Mouse (Mus musculus): ENCODE data around the gene Mia2. TPM values are rescaled to one million over a fixed set of nuclear protein-coding genes. Genes with fewer than 3 reads are reported as not detected.

Mia2 gene
- total RNA-seq, 2 experiments from 2014 or later, result 62.8 to 65.1 TPM

DNA sequence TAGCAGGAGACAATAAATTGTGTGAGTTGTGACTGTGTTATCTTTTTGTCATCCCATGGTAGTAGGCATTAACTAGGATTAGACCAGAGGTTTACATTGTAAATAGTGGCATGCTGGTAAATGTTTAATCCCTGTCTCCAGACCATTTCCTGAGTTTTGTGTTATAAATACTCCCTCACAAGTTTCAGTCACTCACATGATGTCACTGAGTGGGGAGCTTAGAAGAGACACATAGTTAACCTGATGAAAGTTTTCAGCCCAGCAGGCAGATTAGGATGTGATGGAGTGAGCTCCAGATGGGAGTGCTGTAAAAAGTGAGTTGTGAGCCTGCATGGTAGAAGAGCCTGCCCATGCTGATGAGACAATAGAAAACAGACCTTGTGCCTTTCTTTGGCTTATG is 49.5 kb downstream of the Mia2 start:
- no peak for DNase-seq
- intact Hi-C loops (cut with DNase I), result no loop called here

DNA sequence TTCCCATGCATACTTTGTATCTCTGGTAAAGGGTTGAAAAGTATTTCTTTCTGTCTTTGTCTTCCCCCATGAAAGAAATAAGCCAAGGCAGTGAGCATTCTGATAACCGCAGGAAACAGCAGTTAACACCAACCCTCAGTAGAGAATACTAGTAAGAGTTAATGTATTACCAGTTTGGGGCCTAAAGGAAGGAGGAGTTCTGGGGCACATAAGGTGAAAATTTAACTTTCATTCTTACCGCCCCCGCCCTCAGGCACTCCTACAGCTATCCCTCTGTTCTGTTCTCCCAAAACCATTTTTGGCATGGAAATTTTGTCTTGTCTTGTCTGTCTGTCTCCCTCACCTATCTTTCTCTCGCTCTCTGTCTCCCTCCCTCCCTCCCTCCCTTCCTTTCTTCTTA is 54.1 kb downstream of the Mia2 start:
- no peak for DNase-seq
- intact Hi-C loops (cut with DNase I), result no loop called here

DNA sequence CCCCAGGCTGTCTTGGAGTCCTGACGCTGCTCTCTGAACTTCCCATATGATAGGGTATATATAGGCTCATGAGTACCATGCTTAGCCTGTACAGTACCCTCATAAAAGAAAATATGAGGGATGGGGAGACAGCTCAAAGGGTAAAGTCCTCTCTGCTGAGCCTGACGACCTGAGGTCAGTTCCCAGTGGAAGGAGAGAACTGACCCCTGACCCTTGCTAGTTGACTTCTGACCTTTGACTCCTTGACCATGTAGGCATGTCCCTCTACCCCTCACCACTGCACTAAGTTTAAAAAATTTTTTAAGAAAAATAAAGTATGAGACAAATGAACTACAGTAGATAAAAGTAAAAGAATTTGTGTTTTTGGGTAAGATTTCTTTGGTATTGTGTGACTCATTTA is 65.5 kb downstream of the Mia2 start:
- intact Hi-C loops (cut with DNase I), result no loop called here
- DNase-seq, result no peak

DNA sequence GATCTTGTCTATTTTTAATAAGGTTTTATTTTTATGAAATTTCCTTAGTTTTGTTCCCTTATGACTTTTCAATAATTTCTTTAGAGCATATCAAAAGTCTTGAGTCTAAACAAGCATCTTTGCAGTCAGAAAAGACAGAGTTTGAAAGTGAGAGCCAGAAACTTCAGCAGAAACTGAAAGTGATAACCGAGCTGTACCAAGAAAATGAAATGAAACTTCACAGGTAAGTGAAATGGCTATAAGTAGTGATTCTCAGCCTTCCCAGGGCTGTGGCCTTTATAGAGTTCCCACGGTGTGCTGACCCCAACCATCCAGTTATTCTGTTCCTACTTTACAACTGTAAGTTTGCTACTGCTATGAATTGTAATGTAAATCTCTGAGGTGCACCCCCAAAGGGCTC is 67.2 kb downstream of the Mia2 start:
- DNase-seq, result no peak
- intact Hi-C loops (cut with DNase I), result no loop called here

DNA sequence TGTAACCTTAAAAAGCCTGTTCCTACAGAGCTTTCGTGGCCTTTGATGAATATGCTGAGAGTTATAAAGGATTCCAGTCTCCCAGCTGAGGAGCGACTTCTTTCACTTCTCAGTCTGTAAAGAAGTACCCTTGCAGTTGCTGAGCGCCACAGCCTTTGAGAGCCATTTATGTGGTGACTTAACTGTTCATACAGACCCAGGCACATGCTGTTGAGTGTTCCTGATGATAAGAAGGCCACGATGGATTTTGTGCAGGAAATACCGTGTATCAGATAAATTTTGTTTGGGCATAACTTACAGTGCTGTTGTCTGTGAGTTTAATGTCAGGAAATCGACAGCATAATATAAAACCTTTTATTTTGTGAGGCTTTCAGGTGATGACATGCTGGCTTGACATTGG is 68.9 kb downstream of the Mia2 start:
- intact Hi-C loops (cut with DNase I), result no loop called here
- DNase-seq, result no peak

DNA sequence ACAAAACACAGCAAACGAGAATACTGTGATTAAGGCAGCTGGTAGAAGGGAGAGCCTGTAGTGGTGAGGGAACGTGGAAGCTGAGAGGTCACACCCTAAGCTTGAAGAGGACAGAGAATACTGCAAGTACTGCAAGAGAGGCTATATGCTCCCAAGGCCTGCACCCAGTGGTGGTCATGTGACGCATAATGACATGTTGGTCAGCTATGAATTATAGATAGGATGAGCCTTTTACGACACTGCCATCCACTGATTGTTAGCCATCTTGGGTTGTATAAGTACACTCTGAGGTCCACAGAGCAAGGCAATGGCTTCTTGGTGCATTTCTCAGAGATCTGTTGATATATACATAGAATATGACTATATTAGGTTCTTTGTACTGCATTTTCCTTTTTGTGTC is 71.0 kb downstream of the Mia2 start:
- DNase-seq, result no peak
- intact Hi-C loops (cut with DNase I), result no loop called here

DNA sequence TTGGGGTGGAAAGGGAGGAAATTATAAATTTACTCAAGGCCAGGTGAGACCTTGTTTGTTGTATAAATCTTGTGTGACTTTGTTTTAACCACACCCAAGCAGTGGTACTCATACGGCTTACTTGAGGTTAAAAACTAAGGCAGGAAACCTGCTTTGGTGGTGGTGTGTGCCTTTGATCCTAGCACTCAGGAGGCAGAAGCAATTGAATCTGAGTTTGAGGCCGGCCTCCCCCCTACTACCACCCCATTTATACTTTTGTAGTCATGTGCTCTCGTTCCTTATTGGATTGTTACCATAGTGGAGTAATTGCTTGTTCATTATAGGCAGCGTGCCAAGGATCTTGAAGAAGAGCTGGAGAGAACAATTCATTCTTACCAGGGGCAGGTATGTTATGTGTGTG is 74.3 kb downstream of the Mia2 start:
- DNase-seq, result no peak
- intact Hi-C loops (cut with DNase I), result no loop called here

DNA sequence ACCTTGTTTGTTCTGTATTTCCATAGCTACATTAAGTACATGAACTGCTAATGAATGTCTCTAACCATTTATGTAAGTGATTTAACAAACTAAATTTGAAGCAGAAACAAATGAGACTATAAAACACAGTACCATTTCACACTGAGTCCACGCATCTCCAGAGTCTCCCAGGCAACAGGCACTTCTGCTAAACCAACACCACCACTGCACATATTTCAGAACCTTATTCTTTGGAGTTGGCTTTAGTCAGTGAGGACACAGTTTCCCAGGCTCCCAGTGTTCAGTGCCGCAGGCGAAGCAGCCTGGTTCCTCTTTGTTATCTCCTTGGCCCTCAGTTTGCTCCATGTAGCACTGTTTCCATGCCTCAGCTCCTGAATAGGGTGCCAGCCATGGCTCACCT is 82.2 kb downstream of the Mia2 start:
- intact Hi-C loops (cut with DNase I), result no loop called here
- no peak for DNase-seq

DNA sequence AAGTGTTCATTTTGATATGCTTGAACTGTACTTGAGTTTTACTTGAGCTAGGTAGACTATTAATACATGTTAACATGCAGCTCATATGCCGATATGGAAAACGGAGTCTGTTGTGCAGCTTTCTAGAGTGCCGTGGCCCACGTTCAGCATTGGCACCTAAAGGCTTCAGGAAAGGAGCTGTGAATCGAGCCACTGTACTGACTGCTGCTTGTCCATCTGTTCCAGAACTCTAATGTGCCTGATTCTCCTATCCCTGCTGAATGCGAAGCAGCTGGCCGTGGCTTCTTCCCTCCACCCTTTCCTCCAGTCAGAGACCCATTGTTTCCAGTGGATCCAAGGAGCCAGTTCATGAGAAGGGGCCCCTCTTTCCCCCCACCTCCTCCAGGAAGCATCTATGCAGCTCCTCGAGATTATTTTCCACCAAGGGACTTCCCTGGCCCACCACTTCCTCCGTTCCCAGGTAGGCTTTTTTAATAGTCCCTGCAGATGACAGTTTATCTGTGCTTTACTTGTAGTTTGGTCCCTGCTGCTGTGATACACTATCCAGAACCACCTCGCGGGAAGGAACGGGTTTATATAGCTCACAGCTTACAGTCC is 92.6 kb downstream of the Mia2 start:
- no peak for DNase-seq
- intact Hi-C loops (cut with DNase I), result no loop called here

DNA sequence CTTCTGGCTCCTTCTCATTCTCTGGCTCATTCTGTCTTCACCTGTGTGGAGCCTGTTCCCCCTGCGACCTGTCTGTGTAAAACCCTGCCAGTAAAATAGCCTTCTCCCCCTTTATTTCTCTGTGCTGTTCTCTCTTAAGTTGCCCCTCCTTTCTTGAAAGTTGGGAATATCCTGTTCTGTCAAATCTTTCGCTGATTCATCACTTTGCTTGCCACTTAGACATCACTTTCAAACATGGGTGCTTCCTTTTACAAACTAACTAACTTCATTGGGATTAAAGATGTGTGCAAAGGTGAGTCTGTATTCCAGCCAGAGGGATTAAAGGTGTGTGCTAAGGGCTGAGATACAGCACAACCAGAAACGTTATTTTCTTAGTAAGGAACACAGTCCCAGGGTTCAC is 98.0 kb downstream of the Mia2 start:
- DNase-seq, result no peak

DNA sequence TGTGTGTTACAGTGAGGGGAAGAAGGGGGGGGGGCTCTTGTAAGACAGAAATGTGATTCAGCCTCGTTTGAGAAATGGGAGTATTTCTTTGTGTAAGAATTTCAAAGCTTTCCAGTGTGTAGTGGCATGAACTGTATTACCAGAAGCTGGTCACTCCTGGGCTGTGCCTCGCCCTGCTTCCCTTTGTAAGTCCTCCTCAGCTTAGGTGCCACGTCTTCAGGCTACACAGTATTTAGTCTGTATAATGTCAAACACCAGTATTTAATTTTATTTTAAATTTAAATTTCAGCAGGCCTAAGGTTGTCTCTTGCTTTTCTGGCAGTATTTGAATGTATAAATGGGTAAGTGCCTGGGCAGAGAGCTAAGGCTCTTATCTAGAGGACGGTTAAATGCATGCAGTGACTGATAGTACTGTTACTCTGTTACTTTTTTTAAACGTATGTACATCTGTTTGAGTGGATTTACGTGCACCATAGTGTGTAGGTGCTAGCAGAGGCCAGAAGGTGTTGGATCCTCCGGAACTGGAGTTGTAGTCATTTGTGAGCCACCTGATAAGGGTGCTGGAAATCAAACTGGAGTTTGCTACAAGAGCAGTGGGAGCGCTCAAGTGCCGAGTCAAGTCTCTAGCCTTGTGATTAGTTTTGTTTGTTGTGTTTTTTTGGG is 98.9 kb downstream of the Mia2 start:
- no peak for DNase-seq
- intact Hi-C loops (cut with DNase I), result no loop called here

More for the DNA sequence above, 98.0 kb downstream of the Mia2 start:
- intact Hi-C loops (cut with DNase I), result no loop called here

DNA sequence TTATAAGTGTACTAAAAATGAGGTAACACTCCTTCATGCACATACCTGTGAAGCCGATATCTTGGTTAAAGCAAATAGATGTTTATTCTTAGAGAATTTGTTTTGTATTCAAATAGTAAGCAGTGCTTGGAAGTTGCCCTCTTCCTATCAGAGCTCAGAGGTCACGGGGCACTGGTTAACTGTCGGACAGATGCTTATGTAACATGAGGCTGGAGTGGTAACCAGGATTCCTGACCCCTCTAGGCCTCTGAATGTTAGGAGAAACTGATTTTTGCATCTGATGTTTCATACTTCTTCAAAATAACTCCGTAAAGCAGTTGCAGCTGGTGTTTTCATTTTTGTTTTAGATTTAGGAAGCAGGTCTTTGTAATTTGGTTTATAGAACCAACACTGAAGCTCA is 99.5 kb downstream of the Mia2 start:
- DNase-seq, result no peak
- intact Hi-C loops (cut with DNase I), result no loop called here

DNA sequence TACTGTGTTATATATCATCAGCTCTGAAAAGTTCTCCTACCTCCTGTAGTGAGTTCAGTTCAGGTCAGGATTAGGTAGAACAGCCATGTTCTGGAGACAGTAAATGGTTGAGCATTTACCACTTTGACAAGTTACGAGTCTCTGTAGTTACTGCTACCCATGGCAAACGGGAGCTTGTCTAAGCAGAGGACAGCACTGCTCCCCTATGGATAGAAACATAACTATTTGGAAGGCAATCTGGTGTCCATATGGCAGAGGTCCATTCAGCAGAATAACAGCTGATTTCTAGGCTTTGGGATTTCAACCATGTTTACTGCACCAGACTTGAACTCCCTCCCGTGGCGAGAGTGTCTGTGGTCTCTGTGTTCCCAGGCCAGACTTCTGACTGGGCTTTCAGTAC is 100.3 kb downstream of the Mia2 start:
- intact Hi-C loops (cut with DNase I), result no loop called here
- DNase-seq, result no peak

DNA sequence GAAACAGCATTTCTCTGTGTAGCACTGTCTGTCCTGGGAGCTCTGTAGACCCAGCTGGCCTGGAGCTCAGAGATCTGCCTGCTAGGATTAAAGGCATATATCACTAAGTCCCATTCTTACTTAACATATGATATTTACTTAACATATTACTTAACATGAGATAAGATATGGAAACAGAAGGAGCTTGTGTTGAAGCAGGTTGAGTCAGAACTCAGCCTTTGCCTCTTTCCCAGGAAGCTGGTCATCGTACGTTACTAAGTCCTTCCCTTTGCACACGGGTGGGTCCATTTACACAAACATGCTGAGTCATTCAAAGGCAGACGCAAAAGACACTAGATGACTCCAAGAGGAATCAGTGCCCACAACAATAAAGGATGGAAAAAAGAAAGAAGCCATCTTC is 103.2 kb downstream of the Mia2 start:
- intact Hi-C loops (cut with DNase I), result no loop called here
- DNase-seq, result no peak

DNA sequence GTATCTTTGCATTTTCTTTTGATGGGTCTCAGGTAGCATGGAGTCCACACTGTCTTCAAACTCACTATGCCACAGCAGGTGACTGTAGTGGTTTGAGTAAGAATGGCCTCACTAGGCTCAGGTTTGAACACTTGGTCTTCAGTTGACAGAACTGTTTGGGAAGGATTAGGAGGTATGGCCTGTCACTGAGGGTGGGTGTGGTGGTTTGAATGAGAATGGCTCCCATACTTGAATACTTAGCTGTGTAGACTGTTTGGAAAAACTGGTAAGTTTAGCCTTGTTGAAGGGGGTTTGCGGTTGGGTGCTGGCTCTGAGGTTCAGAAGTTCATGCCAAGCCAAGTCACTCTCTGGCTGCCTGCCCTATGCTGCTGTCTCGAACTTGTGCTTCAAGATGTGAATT is 103.8 kb downstream of the Mia2 start:
- DNase-seq, result no peak
- intact Hi-C loops (cut with DNase I), result no loop called here

DNA sequence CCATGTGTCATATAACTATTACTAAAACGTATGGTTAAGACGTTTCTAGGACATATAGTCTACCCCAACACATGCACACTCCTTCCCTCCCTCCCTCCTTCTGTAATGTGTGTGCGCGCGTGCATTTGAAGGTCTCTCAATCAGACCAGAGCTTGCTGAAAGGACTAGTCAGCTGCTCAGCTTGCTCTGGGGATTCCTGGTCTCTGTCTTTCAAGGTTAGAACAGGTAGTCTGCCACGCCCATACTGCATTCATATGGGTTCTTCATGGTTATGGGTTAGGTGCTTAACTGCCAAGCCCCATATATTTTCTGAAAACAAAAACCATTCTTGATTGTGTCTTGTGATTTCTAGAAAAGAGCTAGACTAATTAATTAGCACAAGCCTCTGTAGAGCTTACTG is 110.0 kb downstream of the Mia2 start:
- intact Hi-C loops (cut with DNase I), result no loop called here

DNA sequence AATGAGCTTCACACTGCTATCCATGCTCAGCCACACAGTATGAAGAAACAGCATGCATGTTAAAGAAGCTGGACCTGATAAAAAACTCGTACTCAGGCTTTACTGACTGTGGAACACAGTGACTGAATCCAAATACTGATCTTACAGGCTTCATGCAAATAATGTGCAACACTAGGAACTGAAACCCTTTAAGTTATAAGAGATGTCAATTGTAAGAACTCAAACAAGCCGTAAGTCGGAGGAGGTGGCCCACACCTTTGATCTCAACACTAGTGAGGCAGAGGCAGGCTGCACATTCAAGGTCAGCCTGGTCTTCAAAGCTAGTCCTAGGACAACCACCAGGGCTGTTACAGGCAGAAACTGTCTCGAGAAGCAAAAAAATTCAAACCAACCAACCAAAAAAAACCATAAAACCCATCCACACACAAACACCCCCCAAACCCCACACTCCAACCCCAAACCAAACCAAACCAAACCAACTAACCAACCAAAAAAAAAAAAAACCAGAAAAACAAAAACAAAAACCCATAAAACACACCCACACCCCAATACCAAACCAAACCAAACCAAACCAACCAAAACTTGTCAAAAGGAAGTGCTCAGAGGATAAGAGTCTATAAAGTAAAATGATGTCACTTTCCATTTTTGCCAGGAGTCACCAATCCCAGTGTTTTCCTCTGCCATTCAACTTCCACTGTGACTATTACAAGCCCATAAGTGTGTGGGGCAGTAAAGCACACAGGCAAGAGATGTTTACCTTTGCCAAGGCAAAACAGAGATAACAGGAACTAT is 110.8 kb downstream of the Mia2 start:
- no peak for DNase-seq
- intact Hi-C loops (cut with DNase I), result no loop called here

More for the DNA sequence above, 110.0 kb downstream of the Mia2 start:
- no peak for DNase-seq

DNA sequence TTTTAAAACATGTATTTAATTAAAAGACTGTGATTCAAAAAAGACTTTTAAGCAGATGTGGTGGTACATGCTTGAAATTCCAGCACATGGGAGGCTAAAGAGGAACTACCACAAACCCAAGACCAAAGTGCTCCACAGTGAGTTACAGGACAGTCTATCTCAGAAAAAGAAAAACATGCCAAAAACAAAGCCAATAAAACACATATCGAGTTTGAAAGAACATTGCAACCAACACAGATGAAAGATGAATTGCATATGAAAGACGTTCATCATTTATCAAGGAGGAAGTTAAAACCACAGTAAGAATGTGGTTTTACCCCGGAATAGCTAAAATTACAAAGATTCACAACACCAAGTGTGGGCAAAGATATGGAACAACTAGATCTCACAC is 111.4 kb downstream of the Mia2 start:
- intact Hi-C loops (cut with DNase I), result no loop called here

DNA sequence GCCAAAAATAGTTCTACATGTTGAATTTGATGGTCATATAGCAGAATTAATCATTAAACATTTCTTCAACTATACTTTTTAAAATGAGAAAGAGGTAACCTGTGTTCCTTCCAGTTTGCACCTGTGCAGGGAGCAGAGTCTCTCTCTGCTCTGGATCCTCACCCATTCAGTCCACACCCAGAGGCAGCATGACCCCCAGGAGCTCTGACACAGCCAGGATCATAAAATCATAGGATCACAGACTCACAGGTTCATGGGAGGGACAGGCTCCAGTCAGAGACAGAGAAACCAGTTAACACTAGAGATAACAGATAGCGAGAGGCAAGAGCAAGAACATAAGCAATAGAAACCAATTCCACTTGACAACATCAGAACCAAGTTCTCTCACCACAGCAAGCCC is 112.2 kb downstream of the Mia2 start:
- intact Hi-C loops (cut with DNase I), result no loop called here
- no peak for DNase-seq

More for the DNA sequence above, 111.4 kb downstream of the Mia2 start:
- DNase-seq, result no peak

DNA sequence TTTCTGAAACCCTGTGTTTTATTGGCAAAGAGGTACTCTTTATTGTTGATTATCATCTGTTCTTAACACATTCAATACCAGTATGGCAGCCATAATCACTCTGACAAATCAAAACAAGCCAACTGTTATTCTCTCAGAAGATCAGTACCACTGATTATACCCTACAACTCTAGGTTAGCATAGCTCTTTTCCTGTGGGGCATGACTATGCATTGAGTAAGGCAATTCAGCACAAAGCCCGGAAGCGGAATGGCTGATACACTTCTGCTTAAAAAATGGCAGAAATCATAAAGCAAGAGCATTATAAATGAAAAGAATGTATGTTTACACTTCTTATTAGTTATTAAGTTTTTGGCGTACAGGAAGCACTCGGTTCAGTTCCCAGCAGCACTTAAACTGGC is 120.6 kb downstream of the Mia2 start:
- intact Hi-C loops (cut with DNase I), result loop anchor here (5.0 kb wide), 2 partner anchors 149 to 204 kb away; partner anchors contain the start of genes Gemin2, Pnn and Sec23a

DNA sequence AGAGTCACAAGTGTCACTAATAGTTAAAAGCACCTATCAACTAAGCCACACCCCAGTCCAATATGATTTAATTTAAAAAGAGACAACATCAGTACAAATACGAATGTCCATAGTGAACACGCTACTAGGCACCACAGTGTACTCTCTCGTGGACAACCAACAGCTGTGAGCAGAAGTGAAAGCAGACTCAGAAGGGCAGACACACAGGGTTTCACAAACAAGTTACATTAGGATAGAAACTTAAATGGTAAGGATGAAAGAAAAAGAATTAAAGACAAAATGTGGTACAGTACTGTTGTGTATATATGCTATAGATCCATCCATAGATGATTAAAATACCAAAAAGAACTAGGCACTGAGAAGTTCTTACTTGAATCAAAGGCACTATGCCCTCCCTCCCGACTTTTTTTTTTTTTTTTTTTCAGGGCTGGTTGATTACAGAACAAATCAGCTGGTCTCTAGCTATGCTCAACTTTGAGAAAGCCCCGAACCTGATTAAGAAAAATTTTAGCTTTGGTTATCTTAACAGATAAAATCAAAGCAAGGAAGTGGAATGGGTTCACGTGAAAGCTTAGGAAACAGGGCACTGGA is 121.2 kb downstream of the Mia2 start:
- intact Hi-C loops (cut with DNase I), result loop anchor here (5.0 kb wide), 2 partner anchors 149 to 204 kb away; partner anchors contain the start of genes Gemin2, Pnn and Sec23a
- DNase-seq, result no peak

More for the DNA sequence above, 120.6 kb downstream of the Mia2 start:
- DNase-seq, result no peak
